Mouse (Mus musculus) frontal cortex, adult (tissue): Measurements from ENCODE around the gene Odc1.

Experiments
- ATAC-seq: cut with Nextera tagmentation; 2 replicates; pipeline ENCODE4 v1.9.2; 2017; ENCODE audit warnings: mild to moderate bottlenecking, moderate library complexity, mixed read lengths; ENCODE audit not compliant: low TSS enrichment

Odc1 gene

GRCm38 (mm10) chr12:17551208-17551995 is 6.8 kb downstream of the Odc1 start:
- no peak for ATAC-seq

GRCm38 (mm10) chr12:17552420-17552819 is 7.8 kb downstream of the Odc1 start:
- no peak for ATAC-seq

GRCm38 (mm10) chr12:17552949-17553348 is 8.4 kb downstream of the Odc1 start:
- ATAC-seq: no peak

- ATAC-seq: no peak
Observed at GRCm38 (mm10) chr12:17553627-17554026, 9.0 kb downstream of the Odc1 start.

- peak; percentile 64 for ATAC-seq
Observed at GRCm38 (mm10) chr12:17554200-17554951, 9.8 kb downstream of the Odc1 start.

GRCm38 (mm10) chr12:17556430-17557343 is 12.1 kb downstream of the Odc1 start:
- peak; percentile 62 for ATAC-seq

- peak; percentile 38 for ATAC-seq
Observed at GRCm38 (mm10) chr12:17557344-17557966, 12.9 kb downstream of the Odc1 start.

- no peak for ATAC-seq
Observed at GRCm38 (mm10) chr12:17557967-17558345, 13.4 kb downstream of the Odc1 start.

GRCm38 (mm10) chr12:17562396-17562795 is 17.8 kb downstream of the Odc1 start:
- ATAC-seq: no peak

GRCm38 (mm10) chr12:17565393-17566045 is 20.9 kb downstream of the Odc1 start:
- ATAC-seq: no peak

- ATAC-seq: no peak
Observed at GRCm38 (mm10) chr12:17566046-17566408, 21.4 kb downstream of the Odc1 start.

- ATAC-seq: no peak
Observed at GRCm38 (mm10) chr12:17568564-17568963, 24.0 kb downstream of the Odc1 start.

GRCm38 (mm10) chr12:17574591-17574990 is 30.0 kb downstream of the Odc1 start:
- ATAC-seq: no peak

GRCm38 (mm10) chr12:17575156-17575910 is 30.7 kb downstream of the Odc1 start:
- no peak for ATAC-seq

- no peak for ATAC-seq
Observed at GRCm38 (mm10) chr12:17576041-17576440, 31.4 kb downstream of the Odc1 start.

- no peak for ATAC-seq
Observed at GRCm38 (mm10) chr12:17578601-17579000, 34.0 kb downstream of the Odc1 start.

GRCm38 (mm10) chr12:17581001-17581400 is 36.4 kb downstream of the Odc1 start:
- ATAC-seq: no peak

- ATAC-seq: no peak
Observed at GRCm38 (mm10) chr12:17582406-17582805, 37.8 kb downstream of the Odc1 start.

GRCm38 (mm10) chr12:17583860-17584259 is 39.3 kb downstream of the Odc1 start:
- no peak for ATAC-seq

GRCm38 (mm10) chr12:17586011-17586410 is 41.4 kb downstream of the Odc1 start:
- ATAC-seq: no peak
